Mouse (Mus musculus) adrenal gland, adult 10 weeks (tissue): ENCODE measurements around the gene Mrgprb5. TPM values are rescaled to one million over a fixed set of nuclear protein-coding genes. Genes with fewer than 3 reads are reported as not detected.

Experiments
- polyA plus RNA-seq: library from polyadenylated mRNA; stranded (reverse); fragments of 350-450 nt; fragmentation: Illumina TruSeq; extraction: RNeasy Lipid Tissue Mini Kit (QIAGEN cat#74804); gene quantifications from one replicate; pipeline ENCODE4 v1.2.3, GENCODE M21; 2014; ENCODE audit warnings: low read depth, low replicate concordance

Mrgprb5 gene
- not detected for polyA plus RNA-seq

DNA sequence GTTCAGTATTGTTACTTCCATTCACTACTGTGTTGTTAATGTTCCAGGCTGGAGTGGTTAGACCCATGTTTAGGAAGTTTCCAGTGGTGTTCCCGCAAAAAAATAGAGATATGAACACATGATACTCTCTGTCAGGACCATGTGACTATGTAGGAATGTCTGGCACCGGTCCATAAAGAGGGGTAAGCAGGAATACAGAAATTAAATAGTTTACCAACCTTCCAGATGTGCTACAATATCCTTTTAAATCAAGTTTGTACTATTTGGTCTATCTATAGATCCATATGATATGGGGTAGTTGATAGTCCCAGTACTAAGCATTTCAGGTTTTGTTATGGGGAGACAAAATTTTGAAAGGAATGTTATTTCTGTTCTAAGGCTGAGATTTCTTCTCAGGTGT is at the start of gene Mrgprb5:
Mrgprb5 (minus strand) TSS at position 101 of the 400 bp plus-strand sequence.

DNA sequence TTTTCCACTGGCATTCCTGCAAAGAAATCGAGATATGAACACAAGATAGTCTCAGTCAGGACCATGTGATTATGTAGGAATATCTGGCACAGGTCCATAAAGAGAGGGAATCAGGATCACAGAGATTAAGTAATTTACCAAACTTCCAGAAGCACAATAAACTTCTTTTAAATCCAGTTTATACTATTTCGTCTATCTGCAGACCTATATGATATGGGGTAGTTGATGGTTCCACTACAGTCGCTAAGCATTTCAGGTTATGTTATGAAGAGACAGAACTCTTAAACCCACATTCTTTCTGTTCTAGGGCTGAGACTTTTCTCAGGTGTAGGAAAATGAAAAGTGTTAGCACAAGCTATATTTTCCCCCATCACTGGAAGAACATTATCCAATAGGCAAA is 30.4 kb upstream of the Mrgprb5 start, which contains the start of gene Mrgprb4:
Mrgprb4 (minus strand) TSS at position 101 of the 400 bp plus-strand sequence.

Other genes with a start within 250 kb of the Mrgprb5 start
- not detected for gene Mrgpra4, start 186.9 kb downstream of the Mrgprb5 start, polyA plus RNA-seq
- gene Mrgprx1, start 141.4 kb downstream of the Mrgprb5 start, polyA plus RNA-seq = not detected
- not detected for gene Mrgprb4, start 30.3 kb upstream of the Mrgprb5 start, polyA plus RNA-seq
- gene Mrgprb8, start 219.5 kb upstream of the Mrgprb5 start, polyA plus RNA-seq = not detected